Mouse (Mus musculus): ENCODE measurements around the gene AC170998.1. TPM values are rescaled to one million over a fixed set of nuclear protein-coding genes. Genes with fewer than 3 reads are reported as not detected.

Gene AC170998.1
- polyA plus RNA-seq, 1 experiment from 2014 or later, result 2.3 TPM

Other genes starting within 250 kb of the AC170998.1 start
- gene Fkbp5, start 208.6 kb upstream of the AC170998.1 start, polyA plus RNA-seq (2015; fragmentation: Nextera tagmentation; extraction: Ambion mirVana), result 25.5 and 27.1 TPM in 2 replicates
- not detected in 2 replicates for gene Armc12, start 195.3 kb upstream of the AC170998.1 start, polyA plus RNA-seq (2015; fragmentation: Nextera tagmentation; extraction: Ambion mirVana)
- not detected in 2 replicates for gene Clpsl2, start 176.7 kb upstream of the AC170998.1 start, polyA plus RNA-seq (2015; fragmentation: Nextera tagmentation; extraction: Ambion mirVana)
- gene Clps, start 165.3 kb upstream of the AC170998.1 start, polyA plus RNA-seq (2015; fragmentation: Nextera tagmentation; extraction: Ambion mirVana), result 3,124 and 3,837 TPM in 2 replicates
- gene Lhfpl5, start 150.4 kb upstream of the AC170998.1 start, polyA plus RNA-seq (2015; fragmentation: Nextera tagmentation; extraction: Ambion mirVana), result 0.82 and 0.87 TPM in 2 replicates
- gene Srpk1, start 103.4 kb upstream of the AC170998.1 start, polyA plus RNA-seq (2015; fragmentation: Nextera tagmentation; extraction: Ambion mirVana), result 67.6 and 73.0 TPM in 2 replicates
- 0.46 and 0.80 TPM in 2 replicates for gene Slc26a8, start 35.9 kb upstream of the AC170998.1 start, polyA plus RNA-seq (2015; fragmentation: Nextera tagmentation; extraction: Ambion mirVana)
- 34.0 and 34.2 TPM in 2 replicates for gene Mapk14, start 34.8 kb upstream of the AC170998.1 start, polyA plus RNA-seq (2015; fragmentation: Nextera tagmentation; extraction: Ambion mirVana)
- gene Mapk13, start 43.2 kb downstream of the AC170998.1 start, polyA plus RNA-seq (2015; fragmentation: Nextera tagmentation; extraction: Ambion mirVana), result 116 and 128 TPM in 2 replicates
- 8.2 and 10.5 TPM in 2 replicates for gene Brpf3, start 75.0 kb downstream of the AC170998.1 start, polyA plus RNA-seq (2015; fragmentation: Nextera tagmentation; extraction: Ambion mirVana)
- gene Pnpla1, start 132.3 kb downstream of the AC170998.1 start, polyA plus RNA-seq (2015; fragmentation: Nextera tagmentation; extraction: Ambion mirVana), result 1.2 and 3.0 TPM in 2 replicates
- gene 4930539E08Rik, start 189.2 kb downstream of the AC170998.1 start, polyA plus RNA-seq (2015; fragmentation: Nextera tagmentation; extraction: Ambion mirVana), result 0.25 and 0.31 TPM in 2 replicates
- 0.21 TPM in 1 of 2 replicates, not detected in the other for gene Pxt1, start 217.8 kb downstream of the AC170998.1 start, polyA plus RNA-seq (2015; fragmentation: Nextera tagmentation; extraction: Ambion mirVana)
- 77.2 and 78.3 TPM in 2 replicates for gene Kctd20, start 225.9 kb downstream of the AC170998.1 start, polyA plus RNA-seq (2015; fragmentation: Nextera tagmentation; extraction: Ambion mirVana)